Mouse (Mus musculus): ENCODE measurements at regions not wholly inside any gene's neighbourhood (a gene's known extent, or its start where the extent isn't known, plus 50 kb on each side); places are given as distances from the start of the nearest gene placed in this dataset.

GRCm38 (mm10) chr1:41276303-41276702 lies 470.9 kb downstream of the Tmem182 start:
- no peak for TF ChIP-seq CTCF (IDR thresholded peaks at IDR 0.05; ENCODE audit: low read depth, low read length)
- TF ChIP-seq TAL1 (conservative IDR thresholded peaks at IDR 0.05; ENCODE audit: low read depth, low read length), result no peak
- TF ChIP-seq GATA1 (IDR thresholded peaks at IDR 0.05; ENCODE audit: borderline replicate concordance, low read length), result no peak
- TF ChIP-seq GATA2 (IDR thresholded peaks at IDR 0.05; ENCODE audit: borderline replicate concordance, low read depth, low read length), result no peak
